Mouse (Mus musculus) cerebellum, adult 2 months (tissue): ENCODE data around the gene Gpr161.

Source experiments
- CTCF ChIP-seq: fragments of 200-500 bp; IDR thresholded peaks from 2 replicates; pipeline ENCODE4 v1.5.1; 2011; ENCODE audit warnings: low read depth, mild to moderate bottlenecking, control low read depth, low read length, moderate library complexity, borderline replicate concordance; ENCODE audit not compliant: insufficient read depth
- POLR2A ChIP-seq: fragments of 200-500 bp; IDR thresholded peaks from 2 replicates; pipeline ENCODE4 v1.6.1; 2011; ENCODE audit warnings: low read length, control low read depth, borderline replicate concordance; ENCODE audit not compliant: insufficient read depth

DNA sequence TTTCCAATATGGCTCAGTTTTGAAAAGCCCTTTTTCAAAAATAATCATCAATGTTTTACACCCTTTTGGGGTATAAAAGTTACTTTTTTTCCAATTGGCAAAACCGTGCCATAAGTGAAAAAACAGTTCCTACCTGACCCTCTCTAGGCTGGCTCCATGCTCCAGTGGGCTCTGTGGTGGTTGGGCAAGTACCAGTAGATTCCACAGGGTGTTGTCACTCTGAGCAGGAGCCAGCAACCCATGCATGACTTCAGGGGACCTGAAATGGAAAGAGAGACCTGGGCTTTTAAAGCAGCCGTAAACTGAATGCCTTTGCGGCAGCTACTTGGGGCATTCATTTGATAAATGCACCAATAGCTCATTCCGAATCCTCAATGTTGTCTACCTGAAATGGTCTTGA lies 75.4 kb downstream of the Gpr161 start:
- TF ChIP-seq CTCF (no peak), POLR2A (no peak)
